In the genomic region with DNA sequence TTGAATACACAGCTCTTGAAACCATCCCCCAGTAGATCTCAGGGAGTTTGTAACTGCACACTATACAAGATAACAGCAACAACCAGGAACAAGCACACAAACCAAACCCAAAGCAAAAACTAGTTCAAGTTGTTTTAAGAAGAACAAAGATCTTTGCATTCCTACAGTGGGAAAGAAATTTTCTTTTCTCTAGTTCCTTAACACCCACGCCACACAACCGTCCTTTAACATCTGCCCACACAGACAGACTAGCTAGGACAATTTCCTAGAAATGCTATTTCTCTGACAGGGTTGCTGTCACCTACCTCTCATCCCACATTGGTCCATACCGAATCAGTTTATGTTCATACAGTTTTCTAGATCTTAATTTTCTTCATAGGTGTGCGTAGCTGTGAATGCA, we compare ENCODE assay signal across 12 mouse cellular contexts. TPM values are rescaled to one million over a fixed set of nuclear protein-coding genes. Genes with fewer than 3 reads are reported as not detected.
"Had no signal": no experiment of that assay in that cellular context is flagged by ENCODE, and none has a peak within 500 bp of the region (broad histone marks: within the 10 kb centered on the region; RNA-seq: fewer than 3 reads in every experiment).

No protein-coding gene starts in this region.

- DNase-seq: left cerebral cortex, postnatal 4 days; liver, embryonic 13.5 days; liver, postnatal 0 days; lung, adult 18-20 months; lung, adult 2 months; lung, embryonic 14.5 days; lung, postnatal 10 days; lung, postnatal 14 days; lung, postnatal 36 days; lung, postnatal 4 days; midbrain, embryonic 14.5 days had no signal

RNA-seq across cellular contexts. Expression of a gene that starts 27.9 kb away (rescaled TPM):
- total RNA-seq: megakaryocyte-erythroid progenitor cell, adult 5-6 weeks had no signal
